Mouse (Mus musculus): ENCODE data around the gene Dirc2.
A peak's percentile ranks its signal among the peaks of the same experiment; 100 is the strongest.

Dirc2 gene

DNA sequence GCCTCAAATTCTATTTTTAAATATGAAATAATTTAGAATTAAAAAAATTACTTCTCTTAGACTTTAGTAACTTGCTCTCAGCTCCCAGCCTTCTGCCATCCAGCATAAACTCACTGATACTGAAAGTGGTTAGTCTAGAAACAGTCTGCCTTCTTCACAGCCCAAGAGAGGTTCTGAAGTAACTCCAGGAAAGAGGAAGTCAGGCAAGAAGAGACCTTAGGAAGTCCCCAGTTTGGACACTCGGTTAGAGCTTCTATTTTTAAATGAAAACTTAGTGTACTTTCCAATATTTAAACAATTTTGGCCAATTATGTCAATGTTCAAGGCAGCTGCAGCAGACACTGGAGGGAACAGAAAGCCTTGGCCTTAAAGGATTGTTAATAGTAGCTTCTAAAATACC, 29.6 kb downstream of the Dirc2 start:
- DNase-seq (ENCODE audit: low spot score), result no peak

GRCm38 (mm10) chr16:35738096-35738767, 30.9 kb downstream of the Dirc2 start:
- DNase-seq (ENCODE audit: low spot score), result no peak

- DNase-seq (ENCODE audit: low spot score), result peak; percentile 76
Measured at GRCm38 (mm10) chr16:35734038-35734437, 35.1 kb downstream of the Dirc2 start.

DNA sequence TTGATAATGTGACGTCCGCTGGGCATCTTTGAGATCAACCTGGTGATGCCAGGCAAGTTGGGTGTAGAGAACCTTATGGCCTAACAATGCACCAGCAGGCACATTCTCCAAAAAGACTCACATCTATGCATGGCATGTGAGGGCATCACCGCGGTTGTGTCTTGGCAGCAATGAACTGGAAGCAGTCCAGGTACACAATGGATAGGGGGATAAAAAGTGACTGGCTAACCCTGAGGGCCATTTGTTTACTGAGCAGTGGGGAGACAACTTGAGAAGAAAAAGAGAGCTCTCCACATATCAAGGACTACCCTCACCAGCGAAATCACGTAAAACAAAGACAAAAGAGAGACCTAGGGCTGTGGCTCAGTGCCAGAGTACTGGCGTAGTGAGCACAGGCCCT, 37.1 kb downstream of the Dirc2 start:
- no peak for DNase-seq (ENCODE audit: low spot score)

DNA sequence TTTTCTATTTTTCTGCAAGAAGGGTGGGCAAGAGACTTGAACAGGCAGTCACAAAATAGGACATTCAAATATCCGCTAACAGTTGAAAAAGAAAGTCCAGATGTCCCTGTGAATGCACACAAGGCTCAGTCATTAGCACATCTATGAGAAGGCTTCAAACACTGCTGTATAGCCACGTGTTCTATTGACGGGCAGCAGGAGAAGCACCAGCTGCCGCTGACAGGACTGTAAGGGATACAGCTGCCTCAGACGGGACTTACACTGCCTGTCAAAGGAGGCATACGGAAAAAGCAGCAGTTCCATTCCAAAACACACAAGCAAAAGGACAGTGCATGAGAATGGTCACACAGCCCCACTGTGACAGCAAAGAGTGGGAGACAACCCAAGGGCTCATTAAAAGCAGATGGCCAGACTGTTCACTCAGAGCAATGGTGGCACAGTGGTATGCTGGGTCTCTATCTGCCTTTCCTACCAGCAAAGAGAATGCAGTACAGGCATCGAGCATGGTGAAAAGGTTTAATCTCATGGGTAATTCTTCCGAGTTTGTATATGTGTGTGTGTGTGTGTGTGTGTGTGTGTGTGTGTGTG, 39.9 kb downstream of the Dirc2 start:
- no peak for DNase-seq (ENCODE audit: low spot score)

GRCm38 (mm10) chr16:35726601-35727000, 42.6 kb downstream of the Dirc2 start:
- DNase-seq (ENCODE audit: low spot score), result no peak

DNA sequence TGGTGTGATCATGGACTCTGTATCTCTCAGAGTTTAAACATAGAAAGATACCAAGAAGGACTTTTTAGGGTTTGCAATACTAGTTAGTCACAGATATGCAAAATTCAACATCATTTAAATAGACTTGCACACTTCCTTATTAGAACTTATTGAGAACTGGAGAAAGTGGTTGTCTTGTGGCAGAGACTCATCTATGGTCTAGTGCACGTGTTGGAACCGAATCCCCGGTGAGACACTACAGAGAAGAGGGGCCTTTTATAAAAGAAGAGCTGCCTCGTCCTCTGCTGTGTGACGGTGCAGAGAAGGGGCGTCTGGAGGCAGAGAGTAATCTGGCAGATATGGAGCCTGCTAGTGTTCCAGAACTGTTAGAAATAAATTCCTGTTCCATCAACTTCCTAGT, 44.6 kb downstream of the Dirc2 start:
- no peak for DNase-seq (ENCODE audit: low spot score)

DNA sequence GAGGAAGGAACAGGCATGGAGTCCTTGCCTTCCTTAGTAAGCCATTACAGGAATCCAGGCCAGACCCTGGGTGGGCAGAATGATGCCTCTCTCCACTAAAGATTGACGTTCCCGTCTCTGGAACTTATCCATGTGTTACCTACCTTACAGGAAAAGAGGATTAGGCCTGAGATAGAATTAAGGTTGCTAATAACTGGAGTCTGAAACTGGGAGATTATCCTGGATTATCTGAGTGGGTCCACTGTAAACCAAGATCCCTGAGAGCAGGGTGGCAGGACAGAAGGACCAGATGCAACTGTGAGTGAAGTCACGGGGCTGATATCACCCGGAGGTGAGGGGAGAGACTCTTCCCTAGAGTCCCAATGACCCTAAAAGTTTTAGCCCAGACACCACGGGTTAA, 51.4 kb downstream of the Dirc2 start:
- no peak for DNase-seq (ENCODE audit: low spot score)

- no peak for DNase-seq (ENCODE audit: low spot score)
Measured at GRCm38 (mm10) chr16:35716257-35716656, 52.9 kb downstream of the Dirc2 start.

GRCm38 (mm10) chr16:35715771-35716170, 53.4 kb downstream of the Dirc2 start:
- DNase-seq (ENCODE audit: low spot score), result no peak

DNA sequence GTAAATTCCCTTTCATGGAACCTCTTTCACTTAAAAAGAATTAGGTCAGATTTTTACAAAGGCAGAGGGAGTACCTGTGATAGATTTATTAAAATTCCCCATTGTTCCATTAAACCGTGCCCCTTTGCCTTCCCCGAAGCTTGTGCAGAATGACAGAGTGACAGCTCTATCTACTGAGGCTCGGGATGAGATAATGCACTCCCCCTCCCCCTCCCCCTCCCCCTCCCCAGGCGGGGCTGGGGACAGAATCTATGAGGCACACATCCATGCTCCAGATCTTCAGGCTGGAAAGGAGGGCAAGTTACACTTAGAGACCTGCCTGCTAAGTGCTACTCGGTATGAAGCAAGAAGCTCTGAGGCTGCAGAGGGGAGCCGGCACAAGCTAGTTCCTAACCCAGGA, 53.8 kb downstream of the Dirc2 start:
- no peak for DNase-seq (ENCODE audit: low spot score)

GRCm38 (mm10) chr16:35714689-35715088, 54.5 kb downstream of the Dirc2 start:
- DNase-seq (ENCODE audit: low spot score), result no peak

DNA sequence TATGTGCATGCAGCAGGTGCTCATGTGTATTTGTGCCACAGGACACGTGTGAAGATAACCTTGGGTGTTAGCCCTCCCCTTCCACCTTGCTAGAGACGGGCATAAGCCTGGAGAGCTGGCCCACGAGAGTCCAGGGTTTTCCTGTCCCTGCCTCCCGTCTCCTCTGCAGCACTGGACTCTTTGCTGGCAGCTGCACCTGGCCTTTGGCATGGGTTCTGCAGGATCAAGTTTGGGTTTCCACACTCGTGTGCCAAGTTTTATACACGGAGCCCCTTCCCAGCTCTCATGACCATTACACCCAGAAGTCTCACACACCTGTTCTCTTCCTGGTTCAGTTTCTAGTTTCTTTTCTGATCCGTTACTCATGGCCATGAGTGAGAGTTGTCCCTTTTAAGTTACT, 55.5 kb downstream of the Dirc2 start:
- no peak for DNase-seq (ENCODE audit: low spot score)

DNA sequence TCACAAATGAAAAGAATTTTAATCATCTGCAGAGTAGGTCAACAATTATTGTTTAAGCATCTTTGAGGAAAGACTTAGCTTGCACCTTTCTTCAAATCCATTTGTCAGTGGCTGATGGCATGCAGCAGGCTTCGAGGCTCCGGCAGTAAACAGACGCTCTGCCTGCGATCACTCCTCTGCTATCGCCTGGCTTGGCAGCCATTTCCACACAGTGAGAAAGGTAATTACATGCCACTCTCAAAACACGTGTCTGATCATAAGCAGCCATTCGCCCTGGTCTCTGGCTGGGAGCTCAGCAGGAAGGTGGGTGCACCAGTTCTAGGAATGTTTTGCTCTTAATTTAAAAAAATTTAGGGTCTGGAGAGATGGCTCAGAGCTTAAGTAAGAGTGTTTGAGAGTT, 58.2 kb downstream of the Dirc2 start:
- no peak for DNase-seq (ENCODE audit: low spot score)

DNA sequence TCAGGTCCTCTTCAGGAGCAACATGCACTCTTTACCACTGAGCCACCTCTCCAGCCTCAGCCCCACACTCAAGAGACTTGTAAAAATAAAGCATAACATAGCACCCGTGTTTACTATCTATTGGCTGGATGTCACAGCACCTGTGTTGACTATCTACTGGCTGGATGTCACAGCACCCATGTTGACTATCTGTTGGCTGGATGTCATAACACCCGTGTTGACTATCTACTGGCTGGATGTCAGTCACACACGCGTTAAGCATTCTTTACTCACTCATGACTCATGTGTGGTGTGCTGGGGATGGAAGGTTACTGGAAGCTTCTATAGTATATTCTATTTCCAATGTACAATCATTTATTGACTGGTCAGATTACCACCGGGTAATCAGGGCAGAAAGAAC, 62.2 kb downstream of the Dirc2 start:
- no peak for DNase-seq (ENCODE audit: low spot score)

- no peak for DNase-seq (ENCODE audit: low spot score)
Measured at GRCm38 (mm10) chr16:35704796-35705195, 64.4 kb downstream of the Dirc2 start.

DNA sequence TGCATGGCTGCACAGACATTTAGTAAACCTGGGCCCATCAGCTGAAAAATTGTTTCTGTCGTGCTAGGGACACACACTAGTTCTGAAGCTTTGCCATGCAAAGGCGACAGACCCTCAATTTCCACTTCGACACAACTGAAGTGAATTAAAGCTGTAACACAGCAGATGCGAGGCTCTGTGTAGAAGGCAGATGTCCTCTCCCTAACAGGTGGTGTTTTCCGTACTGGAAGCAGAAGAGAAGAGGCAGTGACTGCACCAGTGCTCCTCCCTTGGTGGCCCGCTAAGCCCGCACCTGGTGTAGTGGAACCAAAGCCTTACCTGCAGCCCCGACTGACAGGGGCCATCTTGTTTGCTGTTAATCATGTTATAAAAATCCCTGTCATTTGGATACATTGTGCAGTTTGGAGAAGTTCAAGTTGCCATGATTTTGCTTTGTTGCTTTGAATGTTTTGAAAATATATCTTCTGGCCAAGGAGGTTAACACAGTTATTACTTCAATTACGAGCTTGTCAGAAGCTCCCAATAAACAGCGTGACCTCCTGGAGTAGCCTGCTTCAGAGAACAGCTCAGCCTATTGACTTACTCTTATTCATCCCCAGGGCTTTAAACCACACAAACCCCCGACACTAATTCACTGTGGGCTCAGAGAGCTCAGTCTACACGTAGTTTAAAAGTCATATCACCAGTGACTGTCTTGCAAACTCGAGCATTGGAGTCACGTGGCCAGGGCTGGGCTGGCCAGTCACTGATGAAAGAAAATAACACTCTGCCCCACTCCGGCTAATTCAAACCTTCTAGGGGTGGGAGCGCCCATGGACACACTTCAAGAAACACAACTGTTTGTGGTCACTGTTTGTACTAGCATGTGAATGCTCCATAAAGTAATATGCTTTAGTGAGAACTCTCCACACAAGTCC, 65.1 kb downstream of the Dirc2 start:
- no peak for DNase-seq (ENCODE audit: low spot score)

DNA sequence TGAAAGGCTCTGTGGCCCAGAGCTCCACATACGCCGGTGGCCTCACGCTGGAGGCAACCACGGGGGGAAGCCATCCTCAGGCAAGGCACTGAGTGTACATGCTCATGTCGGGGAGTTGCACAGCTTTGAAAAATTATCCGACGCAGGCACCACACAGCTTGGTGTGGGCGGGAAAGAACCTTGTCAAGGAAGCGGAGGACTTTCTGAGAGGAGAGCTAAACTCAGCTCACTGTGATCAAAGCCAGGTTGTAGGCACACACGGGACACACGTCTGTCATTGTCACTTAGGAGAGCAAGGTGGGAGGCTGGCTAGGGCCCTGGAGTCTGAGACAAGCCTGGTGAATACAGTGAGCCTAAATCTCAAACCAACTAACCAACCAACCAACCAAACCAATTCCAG, 67.3 kb downstream of the Dirc2 start:
- DNase-seq (ENCODE audit: low spot score), result no peak

- DNase-seq (ENCODE audit: low spot score), result no peak
Measured at GRCm38 (mm10) chr16:35696103-35696502, 73.1 kb downstream of the Dirc2 start.

- no peak for DNase-seq (ENCODE audit: low spot score)
Measured at GRCm38 (mm10) chr16:35694250-35694846, 74.8 kb downstream of the Dirc2 start.

DNA sequence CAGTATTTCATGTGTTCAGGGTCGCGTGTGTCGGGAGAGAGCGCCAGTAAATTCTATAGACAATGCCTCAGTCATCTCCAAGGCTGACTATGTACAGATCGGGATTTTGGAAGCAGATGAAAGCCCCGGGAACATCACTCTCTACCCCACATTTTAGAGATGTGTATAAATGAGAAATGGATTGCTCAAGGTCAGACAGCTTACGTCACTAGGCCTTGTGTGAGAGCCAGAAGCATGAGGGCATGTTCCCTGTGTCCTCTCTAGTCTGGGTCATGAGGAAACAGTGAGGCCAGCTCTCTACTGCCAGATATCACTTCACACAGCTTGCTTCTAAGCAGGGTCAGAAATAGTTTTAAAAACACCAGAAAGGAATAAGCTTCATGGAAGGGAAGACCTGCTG, 77.5 kb downstream of the Dirc2 start:
- no peak for DNase-seq (ENCODE audit: low spot score)

- DNase-seq (ENCODE audit: low spot score), result no peak
Measured at GRCm38 (mm10) chr16:35686491-35686890, 82.7 kb downstream of the Dirc2 start.

- DNase-seq (ENCODE audit: low spot score), result no peak
Measured at GRCm38 (mm10) chr16:35685027-35685426, 84.1 kb downstream of the Dirc2 start.
